Mouse (Mus musculus): Measurements from ENCODE around the gene App. TPM values are rescaled to one million over a fixed set of nuclear protein-coding genes. Genes with fewer than 3 reads are reported as not detected.

App gene
- polyA plus RNA-seq, 1 experiment from 2014 or later, result 161 TPM

DNA sequence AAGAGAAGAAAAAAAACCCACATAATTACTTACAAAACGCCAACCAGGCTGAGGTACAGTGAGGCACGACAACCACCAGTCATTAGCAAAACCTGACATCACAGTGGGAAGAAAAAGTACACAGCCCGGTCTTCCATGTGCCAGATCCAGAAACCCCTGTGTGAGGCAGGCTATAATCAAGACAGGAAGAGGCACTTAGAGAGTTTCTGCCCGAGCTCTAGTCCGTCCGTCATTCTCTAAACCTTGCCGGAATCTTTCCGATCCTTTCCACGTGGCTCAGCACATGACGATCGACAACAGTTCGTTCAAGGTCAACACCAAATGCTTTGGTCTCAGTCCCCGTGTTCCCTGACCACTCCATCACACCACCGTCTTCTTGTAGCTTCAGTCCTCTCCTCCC is 82.6 kb downstream of the App start:
- peaks cover 56% of the 10 kb centered on the region for H3K4me1 ChIP-seq (replicated peaks)
- peaks cover 9% of the 10 kb centered on the region; the same call in 1 of the 2 replicates for H3K36me3 ChIP-seq
- DNase-seq (ENCODE audit: low spot score), result no peak
- H3K27me3 ChIP-seq (ENCODE audit: insufficient read depth, poor library complexity, severe bottlenecking), result no peaks in the 10 kb centered on the region
- H3K27ac ChIP-seq, result no peak overlapping the region
- no peak overlapping the region for H3K4me3 ChIP-seq
- H3K9me3 ChIP-seq, result no peaks in the 10 kb centered on the region
- WGBS, result 86% methylated on average over 14 of the region's 14 CpGs

DNA sequence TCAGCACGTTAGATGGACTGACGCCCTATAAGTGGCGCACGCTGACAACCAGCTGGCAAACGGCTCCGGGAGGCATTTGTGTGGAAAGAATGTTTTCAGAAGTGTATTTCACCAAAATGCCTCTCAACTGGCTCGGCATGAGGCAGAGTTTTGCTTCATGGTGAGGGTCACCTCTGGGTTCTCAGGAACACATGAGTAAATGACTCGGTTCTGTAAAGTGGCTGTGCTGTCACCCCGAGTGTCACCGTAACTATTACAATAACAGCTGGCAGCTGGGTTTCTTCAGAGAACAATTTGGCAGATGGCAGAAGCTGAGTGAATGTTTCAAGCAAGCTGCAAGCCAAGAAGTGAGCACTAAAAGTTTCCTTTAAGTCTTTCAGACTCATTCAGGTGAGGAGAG is 85.4 kb downstream of the App start:
- DNase-seq (ENCODE audit: low spot score), result no peak

DNA sequence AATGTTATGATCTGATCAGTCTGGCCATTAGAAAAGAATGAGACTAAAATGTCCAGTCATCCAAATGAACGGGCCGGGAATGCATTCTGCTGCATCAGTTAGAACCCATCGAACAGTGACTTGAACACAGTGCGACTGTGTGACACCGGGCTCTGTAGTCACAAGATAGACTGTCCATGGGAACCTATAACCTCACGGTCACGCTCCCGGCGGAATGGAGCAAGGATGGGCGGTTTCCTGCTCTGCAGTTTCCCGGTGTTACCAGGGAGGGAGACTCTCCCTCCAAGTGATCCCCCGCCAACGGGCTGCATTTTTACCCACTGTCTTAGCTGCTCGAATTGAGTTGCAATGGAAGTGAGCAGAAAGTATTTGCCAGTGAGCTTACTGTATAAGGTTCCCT is 87.3 kb downstream of the App start:
- Histone ChIP-seq H3K4me1 (replicated peaks) (peaks cover 27% of the 10 kb centered on the region), H3K27ac (no peak overlapping the region), H3K36me3 (peaks cover 26% of the 10 kb centered on the region), H3K4me3 (no peak overlapping the region), H3K9me3 (no peaks in the 10 kb centered on the region), H3K27me3 (ENCODE audit: insufficient read depth, poor library complexity, severe bottlenecking) (no peaks in the 10 kb centered on the region)
- WGBS, result 86% methylated on average over 14 of the region's 14 CpGs
- DNase-seq (ENCODE audit: low spot score), result no peak

More for the DNA sequence above, 85.4 kb downstream of the App start:
- WGBS, result 74% methylated on average over 10 of the region's 10 CpGs
- H3K4me1 ChIP-seq (replicated peaks), result peaks cover 46% of the 10 kb centered on the region
- H3K36me3 ChIP-seq, result peaks cover 16% of the 10 kb centered on the region
- H3K4me3 ChIP-seq, result no peak overlapping the region
- H3K9me3 ChIP-seq, result no peaks in the 10 kb centered on the region
- H3K27ac ChIP-seq, result no peak overlapping the region
- no peaks in the 10 kb centered on the region for H3K27me3 ChIP-seq (ENCODE audit: insufficient read depth, poor library complexity, severe bottlenecking)

DNA sequence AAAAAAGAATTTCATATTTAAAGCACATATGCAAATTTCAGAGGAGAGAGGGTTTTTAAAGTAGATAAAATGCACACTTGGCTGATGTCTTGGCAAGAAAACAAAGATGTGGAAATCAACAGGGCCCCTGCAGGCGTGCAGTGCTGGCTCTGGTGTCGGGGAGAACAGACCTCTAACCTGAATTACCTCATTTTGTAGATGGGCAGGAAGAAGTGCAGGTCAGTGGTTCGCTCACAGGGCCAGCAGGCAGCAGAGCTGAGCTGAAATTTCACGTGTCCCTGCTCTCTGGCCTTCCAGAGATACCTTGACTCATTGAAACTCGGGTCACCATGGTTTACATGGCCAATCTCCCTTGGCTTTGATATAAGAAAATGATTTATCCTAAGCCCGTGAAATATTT is 87.7 kb downstream of the App start:
- DNase-seq (ENCODE audit: low spot score), result no peak
- Histone ChIP-seq H3K4me1 (replicated peaks) (peaks cover 23% of the 10 kb centered on the region), H3K27ac (no peak overlapping the region), H3K4me3 (no peak overlapping the region), H3K9me3 (no peaks in the 10 kb centered on the region), H3K36me3 (peaks cover 26% of the 10 kb centered on the region), H3K27me3 (ENCODE audit: insufficient read depth, poor library complexity, severe bottlenecking) (no peaks in the 10 kb centered on the region)
- WGBS, result 79% methylated on average over 6 of the region's 6 CpGs

DNA sequence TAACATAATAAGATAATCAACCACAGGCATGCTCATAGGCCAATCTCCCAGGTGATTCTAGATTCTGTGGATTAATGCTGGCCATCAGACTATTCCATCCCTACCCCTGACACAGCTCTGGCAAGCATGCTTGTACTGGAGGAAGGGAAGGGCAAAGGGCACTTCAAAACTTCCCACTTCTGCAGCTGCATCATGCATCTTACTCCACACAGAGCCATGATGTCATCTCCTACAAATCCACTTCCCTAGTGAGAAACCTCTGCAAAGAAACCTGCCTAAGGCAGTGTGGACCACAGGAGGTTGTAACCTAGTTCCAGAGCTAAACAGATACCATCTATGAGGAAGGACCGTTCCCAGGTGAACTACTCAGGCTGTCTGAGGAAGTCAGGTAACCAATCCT is 89.4 kb downstream of the App start:
- DNase-seq (ENCODE audit: low spot score), result no peak
- H3K9me3 ChIP-seq, result no peaks in the 10 kb centered on the region
- WGBS, result 90% methylated on average over 1 of the region's 1 CpGs
- peaks cover 23% of the 10 kb centered on the region for H3K4me1 ChIP-seq (replicated peaks)
- no peaks in the 10 kb centered on the region for H3K27me3 ChIP-seq (ENCODE audit: insufficient read depth, poor library complexity, severe bottlenecking)
- no peak overlapping the region for H3K27ac ChIP-seq
- no peak overlapping the region for H3K4me3 ChIP-seq
- peaks cover 42% of the 10 kb centered on the region for H3K36me3 ChIP-seq

DNA sequence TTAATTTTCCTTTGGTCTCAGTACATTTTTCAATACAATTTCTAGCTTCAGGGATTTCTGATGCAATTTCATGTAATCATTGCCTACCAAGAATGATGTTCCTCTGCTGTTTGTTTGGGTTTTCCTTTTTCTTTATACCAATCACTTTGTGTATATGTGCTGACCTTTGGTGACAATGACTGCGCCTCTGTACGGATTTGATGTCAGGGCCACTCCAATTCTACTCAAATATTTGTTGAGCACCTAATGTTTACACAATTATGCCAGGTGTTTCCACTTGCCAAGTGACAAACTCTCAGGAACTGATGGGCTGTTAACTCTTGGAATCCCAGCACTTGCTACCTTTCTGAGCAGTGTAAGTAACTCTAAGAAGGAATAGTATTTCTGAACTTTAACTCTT is 98.2 kb downstream of the App start:
- peaks cover 71% of the 10 kb centered on the region for H3K36me3 ChIP-seq
- WGBS, result 80% methylated on average over 2 of the region's 2 CpGs

DNA sequence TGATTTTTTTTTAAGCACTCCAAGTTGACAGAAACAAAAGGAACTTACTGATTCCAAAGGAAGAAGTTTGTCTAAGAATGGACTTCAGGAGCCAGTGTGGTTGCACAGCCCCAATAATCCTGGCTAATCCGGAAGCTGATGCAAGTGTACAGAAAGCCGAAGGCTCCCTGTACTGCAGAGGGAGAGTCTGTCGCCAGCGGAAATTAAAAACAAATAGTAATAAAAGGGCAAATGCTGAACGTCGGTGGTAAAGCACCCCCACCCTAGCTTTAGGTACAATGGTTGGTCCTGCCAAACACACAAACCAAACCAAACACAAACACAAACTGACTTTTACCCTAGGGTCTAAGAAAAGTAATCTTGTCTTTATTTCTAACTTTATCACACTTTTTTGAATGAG is 98.7 kb downstream of the App start:
- 88% methylated on average over 6 of the region's 6 CpGs for WGBS

More for the DNA sequence above, 98.2 kb downstream of the App start:
- no peak overlapping the region for H3K27ac ChIP-seq
- no peaks in the 10 kb centered on the region for H3K27me3 ChIP-seq (ENCODE audit: insufficient read depth, poor library complexity, severe bottlenecking)
- no peak for DNase-seq (ENCODE audit: low spot score)
- 0 out of 2 replicates have a peak, but pooled peaks cover 6% of the 10 kb centered on the region for H3K4me1 ChIP-seq (replicated peaks)
- no peaks in the 10 kb centered on the region for H3K9me3 ChIP-seq
- no peak overlapping the region for H3K4me3 ChIP-seq

DNA sequence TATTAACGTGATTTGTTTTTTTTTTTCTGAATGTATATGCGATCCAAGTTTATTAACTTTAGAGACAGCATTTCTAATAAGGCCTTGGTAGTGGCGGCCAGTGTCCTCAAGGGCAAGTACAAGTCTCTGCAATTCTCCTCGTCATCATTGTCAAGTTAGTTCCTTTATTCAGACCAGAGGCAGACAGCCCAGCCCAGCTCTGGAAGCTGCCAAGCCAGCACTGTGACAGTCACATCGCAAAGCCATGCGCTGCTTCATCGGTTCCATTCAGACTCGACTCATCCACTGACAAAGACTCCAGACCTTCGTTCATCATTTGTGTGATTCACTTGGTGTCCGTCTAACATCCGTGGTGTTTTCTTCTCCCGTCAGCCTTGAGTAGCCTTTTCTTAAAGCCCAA is 100.9 kb downstream of the App start:
- H3K9me3 ChIP-seq, result no peaks in the 10 kb centered on the region

More for the DNA sequence above, 98.7 kb downstream of the App start:
- Histone ChIP-seq H3K4me3 (no peak overlapping the region), H3K27me3 (ENCODE audit: insufficient read depth, poor library complexity, severe bottlenecking) (no peaks in the 10 kb centered on the region), H3K27ac (no peak overlapping the region), H3K36me3 (peaks cover 66% of the 10 kb centered on the region), H3K9me3 (no peaks in the 10 kb centered on the region), H3K4me1 (replicated peaks) (0 out of 2 replicates have a peak, but pooled peaks cover 6% of the 10 kb centered on the region)
- DNase-seq (ENCODE audit: low spot score), result no peak

DNA sequence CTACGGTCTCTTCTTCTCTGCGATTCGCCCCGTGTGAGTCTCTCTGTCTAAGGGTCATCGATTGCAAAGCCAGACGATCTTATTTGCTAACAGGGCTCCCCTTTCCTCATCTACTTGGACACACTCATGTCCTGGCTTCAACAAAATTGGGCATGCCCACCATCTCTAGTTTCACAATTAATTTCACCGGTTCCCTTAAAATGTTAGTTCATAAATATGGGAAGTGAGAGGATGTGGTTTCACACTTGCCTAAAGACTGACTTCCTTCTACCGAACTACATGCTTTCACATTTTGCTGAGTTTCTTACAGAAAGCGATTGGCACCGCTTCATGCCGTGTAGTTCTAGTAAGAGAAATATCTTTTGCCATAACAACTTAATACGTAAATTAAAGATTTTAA is 101.8 kb downstream of the App start:
- DNase-seq (ENCODE audit: low spot score), result no peak
- no peaks in the 10 kb centered on the region for H3K9me3 ChIP-seq
- no peak overlapping the region for H3K27ac ChIP-seq
- H3K4me3 ChIP-seq, result no peak overlapping the region
- 96% methylated on average over 12 of the region's 12 CpGs for WGBS
- 0 out of 2 replicates have a peak, but pooled peaks cover 6% of the 10 kb centered on the region for H3K4me1 ChIP-seq (replicated peaks)
- H3K27me3 ChIP-seq (ENCODE audit: insufficient read depth, poor library complexity, severe bottlenecking), result no peaks in the 10 kb centered on the region
- H3K36me3 ChIP-seq, result peaks cover 46% of the 10 kb centered on the region

More for the DNA sequence above, 100.9 kb downstream of the App start:
- Histone ChIP-seq H3K36me3 (peaks cover 52% of the 10 kb centered on the region), H3K27me3 (ENCODE audit: insufficient read depth, poor library complexity, severe bottlenecking) (no peaks in the 10 kb centered on the region), H3K4me3 (no peak overlapping the region), H3K27ac (no peak overlapping the region), H3K4me1 (replicated peaks) (0 out of 2 replicates have a peak, but pooled peaks cover 6% of the 10 kb centered on the region)
- no peak for DNase-seq (ENCODE audit: low spot score)
- 65% methylated on average over 12 of the region's 12 CpGs for WGBS

DNA sequence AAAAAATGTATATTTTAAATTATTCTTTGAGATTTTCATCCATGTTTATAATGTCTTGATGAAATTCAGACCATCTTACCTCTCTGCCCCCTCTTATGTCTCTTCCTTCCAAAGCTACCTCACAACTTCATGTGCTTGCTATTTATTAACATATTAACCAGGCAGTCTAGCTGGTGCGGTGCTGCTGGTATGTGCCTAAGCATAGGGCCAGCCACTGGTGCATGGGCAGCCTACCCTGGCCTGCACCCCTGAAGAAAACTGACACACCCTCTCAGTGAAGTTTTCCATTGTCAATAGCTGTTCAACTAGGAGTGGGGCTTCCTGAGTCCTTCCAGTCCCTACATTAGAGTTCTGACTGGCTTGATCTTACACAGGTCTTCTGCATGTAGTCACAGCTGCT is 102.3 kb downstream of the App start:
- H3K27ac ChIP-seq, result no peak overlapping the region
- H3K27me3 ChIP-seq (ENCODE audit: insufficient read depth, poor library complexity, severe bottlenecking), result no peaks in the 10 kb centered on the region
- no peak overlapping the region for H3K4me3 ChIP-seq
- H3K9me3 ChIP-seq, result no peaks in the 10 kb centered on the region
- H3K36me3 ChIP-seq, result peaks cover 40% of the 10 kb centered on the region
- DNase-seq (ENCODE audit: low spot score), result no peak
- WGBS, result 97% methylated on average over 1 of the region's 1 CpGs
- H3K4me1 ChIP-seq (replicated peaks), result 0 out of 2 replicates have a peak, but pooled peaks cover 6% of the 10 kb centered on the region

DNA sequence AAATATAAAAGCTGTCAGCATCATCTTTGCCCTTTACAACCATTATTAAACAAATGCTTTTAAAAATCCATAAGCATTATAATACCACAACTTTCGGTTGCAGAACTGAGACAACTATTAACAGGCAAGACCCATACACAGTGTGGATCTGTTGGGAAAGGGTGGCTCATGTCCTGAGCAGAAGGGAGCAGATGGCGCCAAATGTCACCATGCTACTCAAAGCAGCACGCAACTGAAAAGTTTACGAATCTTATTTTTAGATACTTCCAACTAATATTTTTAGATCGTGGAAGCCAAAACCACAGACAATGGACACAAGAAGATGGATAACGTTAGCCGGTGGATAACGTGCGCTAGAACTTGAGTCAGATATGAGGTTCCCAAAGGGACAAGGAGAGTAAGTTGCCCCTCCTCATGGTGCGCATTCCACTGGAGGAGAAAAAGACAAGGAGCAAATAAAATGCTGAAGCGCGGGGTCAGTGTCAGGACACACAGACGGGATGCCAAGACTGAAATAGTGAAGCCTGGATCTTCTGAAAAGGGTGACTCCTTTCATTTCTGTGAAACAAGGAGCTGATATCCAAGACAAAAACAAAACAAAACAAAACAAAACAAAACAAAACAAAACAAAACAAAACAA is 106.2 kb downstream of the App start:
- 92% methylated on average over 13 of the region's 13 CpGs for WGBS
- Histone ChIP-seq H3K4me3 (no peak overlapping the region), H3K27me3 (ENCODE audit: insufficient read depth, poor library complexity, severe bottlenecking) (no peaks in the 10 kb centered on the region), H3K36me3 (peaks cover 20% of the 10 kb centered on the region), H3K4me1 (replicated peaks) (no peaks in the 10 kb centered on the region), H3K27ac (no peak overlapping the region), H3K9me3 (no peaks in the 10 kb centered on the region)
- DNase-seq (ENCODE audit: low spot score), result no peak

DNA sequence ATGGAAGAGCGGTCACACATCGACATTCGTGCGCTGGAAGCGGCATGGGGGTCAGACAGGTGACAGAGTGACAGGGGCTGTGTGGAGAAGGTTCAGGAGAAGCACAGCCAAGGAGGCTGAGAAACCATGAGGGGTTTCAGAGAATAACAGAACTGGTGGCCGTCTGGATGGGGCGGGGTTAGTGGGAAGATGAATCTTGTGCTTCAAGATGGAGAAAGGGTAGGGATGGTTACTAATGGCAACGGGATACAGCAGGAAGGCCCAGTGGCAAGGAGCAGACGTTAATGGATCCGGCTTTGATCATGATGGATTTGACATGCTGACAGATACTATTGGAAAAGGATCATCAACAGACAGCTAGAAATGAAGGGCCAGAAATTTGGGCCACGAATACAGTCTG is 107.3 kb downstream of the App start:
- WGBS, result 84% methylated on average over 11 of the region's 11 CpGs
- Histone ChIP-seq H3K9me3 (0 out of 2 replicates have a peak, but pooled peaks cover 4% of the 10 kb centered on the region), H3K36me3 (peaks cover 19% of the 10 kb centered on the region), H3K27me3 (ENCODE audit: insufficient read depth, poor library complexity, severe bottlenecking) (no peaks in the 10 kb centered on the region), H3K4me1 (replicated peaks) (no peaks in the 10 kb centered on the region), H3K27ac (no peak overlapping the region), H3K4me3 (no peak overlapping the region)
- DNase-seq (ENCODE audit: low spot score), result no peak

DNA sequence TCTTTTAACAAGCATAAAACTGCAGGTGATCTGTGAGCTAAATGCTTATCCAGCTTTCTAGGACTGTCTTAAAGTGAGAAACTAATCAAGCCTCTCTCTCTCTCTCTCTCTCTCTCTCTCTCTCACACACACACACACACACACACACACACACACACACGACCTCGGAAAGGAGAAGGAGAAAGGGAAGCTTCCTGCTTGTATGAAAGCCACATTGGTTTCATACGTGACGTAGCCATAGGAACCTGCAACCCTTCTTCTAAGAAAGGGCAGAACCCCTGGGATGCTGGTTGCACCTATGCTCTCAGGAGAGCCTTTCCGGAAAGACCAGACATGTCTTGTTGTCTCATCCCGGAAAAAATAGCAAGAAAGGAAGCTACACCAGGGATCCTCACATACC is 108.8 kb downstream of the App start:
- Histone ChIP-seq H3K36me3 (peaks cover 22% of the 10 kb centered on the region), H3K4me3 (no peak overlapping the region), H3K4me1 (replicated peaks) (no peaks in the 10 kb centered on the region), H3K9me3 (0 out of 2 replicates have a peak, but pooled peaks cover 4% of the 10 kb centered on the region), H3K27me3 (ENCODE audit: insufficient read depth, poor library complexity, severe bottlenecking) (no peaks in the 10 kb centered on the region), H3K27ac (no peak overlapping the region; the same call in 1 of the 2 replicates)
- 89% methylated on average over 6 of the region's 6 CpGs for WGBS
- DNase-seq (ENCODE audit: low spot score), result no peak

Data from hindbrain, embryonic 10.5 days (tissue).